Mouse (Mus musculus): ENCODE measurements at regions not wholly inside any gene's neighbourhood (a gene's known extent, or its start where the extent isn't known, plus 50 kb on each side); places are given as distances from the start of the nearest gene placed in this dataset.

DNA sequence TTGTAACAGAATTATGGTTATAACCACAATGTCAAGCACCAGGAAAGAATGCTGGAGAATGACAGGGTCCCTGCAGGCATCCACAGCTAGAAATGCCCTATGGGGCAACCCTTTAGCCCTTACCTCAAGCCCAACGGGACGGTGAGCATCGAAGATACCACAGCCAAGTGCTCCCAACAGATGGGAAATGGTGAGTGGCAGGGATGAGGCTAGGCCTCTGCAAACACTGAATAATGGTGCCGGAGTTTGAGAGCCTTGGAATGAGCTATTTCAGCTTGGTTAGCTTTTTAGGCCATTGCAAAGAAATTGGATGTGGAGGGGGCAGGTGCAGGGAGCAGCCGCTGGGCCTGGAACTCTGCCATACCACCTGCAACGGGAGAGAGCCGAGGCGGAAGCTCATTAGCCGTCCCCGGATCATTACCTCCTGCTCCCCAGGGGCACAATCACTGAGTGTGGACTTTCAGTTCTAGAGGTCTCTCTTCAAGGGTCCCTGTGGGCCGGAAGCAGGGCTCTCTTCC is 117.9 kb downstream of the Usp31 start:
- intact Hi-C loops (cut with DNase I) = no loop called here

DNA sequence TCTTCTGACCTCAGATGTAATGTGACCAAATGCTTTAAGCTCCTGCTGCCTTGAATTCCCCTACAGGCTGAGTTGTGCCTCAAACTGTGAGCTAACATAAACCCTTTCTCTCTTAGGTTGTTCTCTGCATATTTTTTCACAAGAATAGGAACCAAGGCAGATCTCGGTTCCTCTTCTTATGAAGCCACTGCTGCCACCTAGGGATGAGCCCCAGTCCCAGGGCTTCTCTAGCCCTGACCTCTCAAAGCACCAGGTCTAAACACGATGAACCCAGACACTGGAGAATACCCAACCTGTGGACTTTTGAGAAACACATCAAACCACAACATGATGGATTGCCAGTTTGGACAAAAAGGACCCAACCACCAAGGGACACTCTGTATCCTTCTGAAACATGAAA is 119.3 kb downstream of the Usp31 start:
- intact Hi-C loops (cut with DNase I) = no loop called here

DNA sequence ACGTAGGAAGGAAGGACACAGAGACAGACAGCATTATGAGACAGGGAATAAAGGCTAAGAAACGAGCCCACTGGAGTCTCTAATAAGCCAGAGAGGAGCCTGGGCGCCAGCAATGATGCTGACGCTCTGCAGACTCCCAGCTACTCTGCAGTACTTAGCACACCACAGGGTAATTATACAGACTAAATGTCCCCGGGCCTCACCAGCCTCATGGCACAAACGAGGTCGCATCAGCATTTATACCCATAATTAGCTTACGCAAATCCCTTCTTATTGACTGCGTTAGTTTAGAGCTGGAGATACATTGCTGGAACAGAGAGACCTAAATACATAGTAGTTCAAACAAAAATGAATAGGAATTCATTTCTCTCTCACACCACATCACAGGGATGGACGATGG is 121.3 kb downstream of the Usp31 start:
- intact Hi-C loops (cut with DNase I) = no loop called here

DNA sequence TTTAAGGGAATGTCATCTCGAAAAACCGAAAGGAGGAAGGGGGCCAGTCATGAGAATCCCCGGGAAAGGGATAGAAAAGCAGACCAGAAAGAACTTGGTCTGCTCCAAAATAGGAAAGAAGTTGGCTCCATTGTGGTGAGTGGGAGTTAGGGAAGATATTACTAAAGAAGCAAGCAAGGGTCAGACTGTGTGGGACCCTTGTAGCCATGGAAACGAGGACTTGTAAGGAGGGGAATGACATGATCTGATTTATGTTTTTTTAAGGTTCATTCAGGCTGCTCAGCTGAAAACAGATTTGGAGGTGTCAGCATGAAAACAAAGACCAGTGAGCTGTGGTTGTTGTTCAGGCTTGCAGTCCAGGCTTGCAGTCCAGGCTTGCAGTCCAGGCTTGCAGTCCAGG is 127.6 kb downstream of the Usp31 start:
- intact Hi-C loops (cut with DNase I) = no loop called here

DNA sequence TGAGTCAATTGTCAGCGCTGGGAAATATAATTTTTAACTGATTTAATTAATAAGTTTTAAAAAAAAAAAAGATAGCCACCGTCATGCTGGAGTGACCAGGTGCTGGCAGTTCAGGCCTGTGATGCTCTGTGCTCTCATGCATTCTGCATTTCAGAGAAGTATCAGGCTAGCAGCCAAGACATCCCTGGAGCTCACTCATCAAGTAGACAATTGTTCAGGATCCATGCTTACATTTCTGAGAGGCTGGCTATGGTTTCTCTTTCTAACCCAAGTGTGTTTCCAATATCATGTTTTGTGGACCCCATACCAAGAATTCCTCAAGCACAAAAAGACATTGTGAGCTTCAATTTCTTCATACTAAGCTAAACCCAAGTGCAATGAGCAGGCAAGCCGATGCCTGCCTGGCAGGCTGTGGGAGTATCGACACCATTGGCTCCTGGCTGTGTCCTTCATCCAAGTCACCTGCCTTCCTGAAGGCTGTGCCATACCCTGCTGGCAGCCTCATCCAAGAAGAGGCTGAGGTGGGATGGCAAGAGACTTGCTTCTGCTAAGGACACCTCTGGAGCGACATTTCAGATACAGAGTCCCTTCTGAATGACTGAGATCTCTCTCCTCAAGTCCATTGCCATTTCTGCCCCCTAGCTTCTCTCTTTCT is 134.2 kb downstream of the Usp31 start:
- intact Hi-C loops (cut with DNase I) = no loop called here

DNA sequence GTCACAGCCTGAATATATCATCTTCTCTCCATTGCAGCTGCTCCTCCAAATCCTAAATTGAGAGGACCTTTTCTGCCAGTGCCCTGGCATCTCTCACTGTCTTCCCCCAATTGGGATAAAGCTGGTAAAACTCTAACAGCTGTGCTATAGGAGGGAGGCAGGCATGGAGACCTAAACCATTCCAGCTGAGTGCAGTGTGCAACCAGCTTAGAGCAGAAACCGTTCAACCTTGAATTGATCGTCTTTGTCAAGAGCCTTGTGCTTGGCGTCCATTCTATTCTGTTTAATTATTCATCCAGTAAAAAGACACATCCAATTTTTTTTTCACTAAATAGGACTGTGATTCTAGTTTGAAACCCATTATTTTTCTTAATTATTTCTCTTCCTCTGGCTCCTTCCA is 135.3 kb downstream of the Usp31 start:
- intact Hi-C loops (cut with DNase I) = no loop called here

DNA sequence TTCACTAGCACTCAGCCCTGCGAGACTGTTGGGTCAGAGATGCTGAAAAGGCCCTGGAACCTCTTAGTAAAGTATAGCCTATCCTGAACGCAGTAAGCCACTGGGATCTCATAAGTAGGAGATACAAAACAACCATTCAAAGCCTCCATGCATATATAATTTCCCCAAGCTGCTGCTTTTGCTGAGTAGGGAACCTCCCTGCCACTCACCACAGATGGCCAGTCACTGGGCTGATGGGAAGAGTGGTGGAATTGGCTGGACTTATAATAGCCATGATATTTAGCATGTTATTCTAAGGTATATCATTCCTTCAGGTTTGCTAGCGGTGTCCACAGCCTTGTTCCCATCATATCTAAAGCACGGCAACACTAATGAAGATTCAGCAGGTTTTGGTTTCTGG is 135.8 kb downstream of the Usp31 start:
- intact Hi-C loops (cut with DNase I) = no loop called here

DNA sequence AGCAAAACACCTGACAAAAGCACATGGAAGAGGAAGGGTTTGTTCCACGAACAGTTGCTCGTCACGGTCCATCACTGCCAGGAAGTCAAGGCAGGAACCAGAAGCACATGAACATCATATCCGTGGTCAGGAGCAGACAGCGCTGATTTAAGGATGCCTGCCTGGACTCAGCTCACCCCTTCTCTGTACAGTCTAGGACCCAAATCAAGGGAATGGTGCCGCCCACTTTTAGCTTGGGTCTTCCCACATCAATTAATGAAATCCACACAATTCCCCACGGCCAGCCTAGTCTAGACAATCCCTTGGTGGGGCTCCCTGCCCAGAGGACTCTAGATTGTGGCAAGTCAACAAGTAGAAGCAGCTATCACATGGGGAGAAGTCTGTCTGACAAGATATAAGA is 137.8 kb downstream of the Usp31 start:
- intact Hi-C loops (cut with DNase I) = no loop called here

DNA sequence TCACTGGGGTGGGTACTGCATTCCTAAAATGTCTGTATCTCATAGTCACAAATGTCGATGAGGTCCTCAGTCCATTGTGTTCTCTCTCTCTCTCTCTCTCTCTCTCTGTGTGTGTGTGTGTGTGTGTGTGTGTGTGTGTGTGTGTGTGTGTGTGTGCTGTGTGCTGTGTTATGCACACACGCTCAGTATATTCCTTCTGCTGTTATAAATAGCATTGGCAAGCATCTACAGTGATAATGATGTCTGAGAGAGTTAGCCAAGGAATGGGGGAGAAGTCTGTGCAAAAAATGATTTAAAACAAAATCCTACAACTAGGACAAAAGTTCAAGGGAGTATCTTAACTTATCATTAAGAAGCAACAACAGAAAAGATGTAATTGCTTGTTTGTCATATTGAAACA is 139.0 kb downstream of the Usp31 start:
- intact Hi-C loops (cut with DNase I) = no loop called here

DNA sequence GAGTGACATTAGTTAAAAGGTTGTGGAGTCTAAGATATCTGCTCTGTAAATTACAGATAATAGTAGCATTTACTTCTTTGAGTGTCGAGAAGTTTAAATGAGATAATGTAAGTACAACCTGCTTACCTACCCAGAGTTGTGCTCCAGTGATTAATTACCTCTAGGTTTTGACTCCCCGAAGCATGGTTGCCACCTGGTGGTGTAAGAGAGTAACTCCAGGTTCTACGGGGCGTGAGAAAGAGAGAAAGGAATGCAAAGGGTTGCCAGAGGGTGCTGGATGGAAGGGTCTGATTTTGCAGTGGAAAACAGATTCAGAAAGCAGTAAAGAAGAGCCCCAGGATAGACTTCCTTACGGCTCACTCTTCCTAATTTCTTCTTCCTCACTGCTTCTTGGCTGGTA is 143.5 kb downstream of the Usp31 start:
- intact Hi-C loops (cut with DNase I) = loop anchor here (5.0 kb wide), 2 partner anchors 306 to 401 kb away; no protein-coding TSS in a partner anchor

DNA sequence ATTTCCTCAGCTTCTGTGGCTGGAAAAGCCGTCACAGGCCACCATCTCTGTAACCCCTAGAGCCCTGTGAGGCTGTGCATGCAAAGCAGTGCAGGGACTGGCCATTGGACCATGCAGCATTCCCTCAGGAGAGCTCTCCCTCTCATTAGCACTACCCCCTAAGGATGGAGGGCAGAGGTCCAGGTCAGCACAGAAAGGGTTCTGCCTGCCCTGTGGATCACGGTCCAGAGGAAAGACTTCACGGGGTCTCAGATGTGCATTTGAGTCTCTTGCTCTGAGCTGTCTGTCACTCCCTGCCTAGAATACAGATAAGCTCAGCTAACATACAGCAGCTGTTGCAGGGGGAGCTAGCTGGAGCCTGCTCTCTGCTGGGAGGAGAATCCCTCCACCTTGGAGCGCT is 151.6 kb downstream of the Usp31 start:
- intact Hi-C loops (cut with DNase I) = no loop called here
